Mouse (Mus musculus) forebrain, embryonic 15.5 days (tissue): ENCODE results near the gene Nmt1. TPM values are rescaled to one million over a fixed set of nuclear protein-coding genes. Genes with fewer than 3 reads are reported as not detected.

Source experiments
- ATAC-seq: fragments of 200-750 bp; cut with Nextera tagmentation; replicated peaks from 2 replicates; pipeline ENCODE4 v1.8.0; 2017; ENCODE audit warnings: mild to moderate bottlenecking, moderate TSS enrichment, moderate library complexity
- H3K27ac ChIP-seq: fragments of 300-500 bp; sonication (generic); replicated peaks from 2 replicates; pipeline ENCODE4 v1.5.1; 2015; ENCODE audit warnings: mild to moderate bottlenecking, inconsistent platforms
- H3K27me3 ChIP-seq: fragments of 300-500 bp; sonication (generic); 2 replicates; pipeline ENCODE4 v1.6.1; 2015; ENCODE audit warnings: inconsistent platforms
- H3K36me3 ChIP-seq: fragments of 300-500 bp; sonication (generic); 2 replicates; pipeline ENCODE4 v1.6.1; 2015; ENCODE audit warnings: mild to moderate bottlenecking, inconsistent platforms
- H3K4me1 ChIP-seq: fragments of 300-500 bp; sonication (generic); 2 replicates; pipeline ENCODE4 v1.6.1; 2015; ENCODE audit warnings: inconsistent platforms
- H3K4me2 ChIP-seq: fragments of 300-500 bp; sonication (generic); replicated peaks from 2 replicates; pipeline ENCODE4 v1.6.1; 2015; ENCODE audit warnings: mild to moderate bottlenecking, inconsistent platforms
- H3K4me3 ChIP-seq: fragments of 300-500 bp; sonication (generic); 2 replicates; pipeline ENCODE4 v1.5.1; 2015; ENCODE audit warnings: mild to moderate bottlenecking, inconsistent platforms
- H3K9ac ChIP-seq: fragments of 300-500 bp; sonication (generic); replicated peaks from 2 replicates; pipeline ENCODE4 v1.6.1; 2015; ENCODE audit warnings: mild to moderate bottlenecking, inconsistent platforms
- H3K9me3 ChIP-seq: fragments of 300-500 bp; sonication (generic); 2 replicates; pipeline ENCODE4 v1.6.1; 2016; ENCODE audit warnings: inconsistent platforms
- WGBS: fragments of 180-500 bp; shearing (Covaris S2); methylation state at CpG from one replicate; pipeline ENCODE4 v1.1.7; 2015; ENCODE audit warnings: mixed read lengths; 5-methylcytosine and 5-hydroxymethylcytosine counted together
- polyA plus RNA-seq: library from polyadenylated mRNA; unstranded; fragments of >200 nt; fragmentation: Nextera tagmentation; extraction: Ambion mirVana; gene quantifications from 2 replicates; pipeline ENCODE4 v1.2.1, GENCODE M21; 2015

The Nmt1 gene
- polyA plus RNA-seq, 1 experiment from 2014 or later: 41.0 TPM

- Histone ChIP-seq H3K4me1 (peaks cover 7% of the 10 kb centered on the region), H3K4me3 (no peak overlapping the region), H3K27ac (no peak overlapping the region), H3K9ac (no peak overlapping the region), H3K27me3 (no peaks in the 10 kb centered on the region), H3K4me2 (no peak overlapping the region), H3K36me3 (peaks cover 61% of the 10 kb centered on the region), H3K9me3 (no peaks in the 10 kb centered on the region)
- 90% methylated on average over 7 of the region's 7 CpGs for WGBS
- no peak for ATAC-seq
Measured at GRCm38 (mm10) chr11:102996385-102996784, 31.6 kb upstream of the Nmt1 start.

GRCm38 (mm10) chr11:102996991-102997770 lies 30.8 kb upstream of the Nmt1 start:
- 95% methylated on average over 12 of the region's 12 CpGs for WGBS
- Histone ChIP-seq H3K9me3 (no peaks in the 10 kb centered on the region), H3K36me3 (peaks cover 61% of the 10 kb centered on the region), H3K4me3 (no peak overlapping the region), H3K4me1 (no peaks in the 10 kb centered on the region), H3K27me3 (no peaks in the 10 kb centered on the region), H3K27ac (no peak overlapping the region), H3K4me2 (no peak overlapping the region), H3K9ac (no peak overlapping the region)
- ATAC-seq: no peak

GRCm38 (mm10) chr11:102998254-102998576 lies 29.8 kb upstream of the Nmt1 start:
- H3K9me3 ChIP-seq: no peaks in the 10 kb centered on the region
- 97% methylated on average over 7 of the region's 7 CpGs for WGBS
- H3K4me2 ChIP-seq: no peak overlapping the region
- H3K9ac ChIP-seq: no peak overlapping the region
- peaks cover 5% of the 10 kb centered on the region for H3K4me1 ChIP-seq
- no peak overlapping the region for H3K27ac ChIP-seq
- ATAC-seq: no peak
- peaks cover 61% of the 10 kb centered on the region for H3K36me3 ChIP-seq
- H3K27me3 ChIP-seq: no peaks in the 10 kb centered on the region
- H3K4me3 ChIP-seq: no peak overlapping the region

- Histone ChIP-seq H3K4me1 (peaks cover 9% of the 10 kb centered on the region), H3K27ac (no peak overlapping the region), H3K9me3 (no peaks in the 10 kb centered on the region), H3K27me3 (no peaks in the 10 kb centered on the region), H3K4me2 (no peak overlapping the region), H3K9ac (no peak overlapping the region), H3K4me3 (no peak overlapping the region), H3K36me3 (peaks cover 61% of the 10 kb centered on the region)
- no peak for ATAC-seq
- WGBS: 74% methylated on average over 14 of the region's 14 CpGs
Measured at GRCm38 (mm10) chr11:102998577-102999316, 29.2 kb upstream of the Nmt1 start.

GRCm38 (mm10) chr11:102999317-102999970 lies 28.5 kb upstream of the Nmt1 start:
- H3K4me1 ChIP-seq: peaks cover 9% of the 10 kb centered on the region
- no peak overlapping the region for H3K4me3 ChIP-seq
- WGBS: 90% methylated on average over 14 of the region's 14 CpGs
- no peak overlapping the region for H3K4me2 ChIP-seq
- H3K27me3 ChIP-seq: no peaks in the 10 kb centered on the region
- H3K9me3 ChIP-seq: no peaks in the 10 kb centered on the region
- ATAC-seq: no peak
- H3K36me3 ChIP-seq: peaks cover 58% of the 10 kb centered on the region
- no peak overlapping the region for H3K27ac ChIP-seq
- no peak overlapping the region for H3K9ac ChIP-seq

- 94% methylated on average over 16 of the region's 16 CpGs for WGBS
- ATAC-seq: no peak
Measured at GRCm38 (mm10) chr11:103000111-103000510, 27.9 kb upstream of the Nmt1 start.

GRCm38 (mm10) chr11:103001063-103001462 lies 26.9 kb upstream of the Nmt1 start:
- ATAC-seq: no peak
- 86% methylated on average over 5 of the region's 5 CpGs for WGBS
- H3K4me1 ChIP-seq: peaks cover 9% of the 10 kb centered on the region

More at GRCm38 (mm10) chr11:103000111-103000510, 27.9 kb upstream of the Nmt1 start:
- H3K9me3 ChIP-seq: no peaks in the 10 kb centered on the region
- H3K27me3 ChIP-seq: no peaks in the 10 kb centered on the region
- peaks cover 9% of the 10 kb centered on the region for H3K4me1 ChIP-seq
- H3K4me2 ChIP-seq: no peak overlapping the region
- H3K4me3 ChIP-seq: no peak overlapping the region
- no peak overlapping the region for H3K27ac ChIP-seq
- no peak overlapping the region for H3K9ac ChIP-seq
- H3K36me3 ChIP-seq: peaks cover 51% of the 10 kb centered on the region

GRCm38 (mm10) chr11:103003210-103003609 lies 24.8 kb upstream of the Nmt1 start:
- Histone ChIP-seq H3K4me2 (no peak overlapping the region), H3K27me3 (no peaks in the 10 kb centered on the region), H3K36me3 (peaks cover 21% of the 10 kb centered on the region), H3K4me1 (peaks cover 15% of the 10 kb centered on the region), H3K4me3 (no peak overlapping the region), H3K27ac (peak overlapping the region; percentile 57), H3K9ac (no peak overlapping the region), H3K9me3 (no peaks in the 10 kb centered on the region)
- peak; percentile 43; the same call in 1 of the 2 replicates for ATAC-seq
- 38% methylated on average over 5 of the region's 5 CpGs for WGBS

More at GRCm38 (mm10) chr11:103001063-103001462, 26.9 kb upstream of the Nmt1 start:
- H3K36me3 ChIP-seq: peaks cover 42% of the 10 kb centered on the region
- H3K27ac ChIP-seq: no peak overlapping the region
- H3K9me3 ChIP-seq: no peaks in the 10 kb centered on the region
- H3K4me2 ChIP-seq: no peak overlapping the region
- no peaks in the 10 kb centered on the region for H3K27me3 ChIP-seq
- no peak overlapping the region for H3K4me3 ChIP-seq
- no peak overlapping the region for H3K9ac ChIP-seq

GRCm38 (mm10) chr11:103004852-103005251 lies 23.1 kb upstream of the Nmt1 start:
- WGBS: 100% methylated on average over 1 of the region's 1 CpGs
- Histone ChIP-seq H3K9ac (no peak overlapping the region), H3K4me2 (no peak overlapping the region), H3K4me3 (no peak overlapping the region), H3K36me3 (peaks cover 5% of the 10 kb centered on the region; the same call in 1 of the 2 replicates), H3K27me3 (no peaks in the 10 kb centered on the region), H3K9me3 (no peaks in the 10 kb centered on the region), H3K27ac (no peak overlapping the region), H3K4me1 (peaks cover 15% of the 10 kb centered on the region)
- ATAC-seq: no peak

GRCm38 (mm10) chr11:103005254-103005981 lies 22.6 kb upstream of the Nmt1 start:
- H3K4me3 ChIP-seq: no peak overlapping the region
- no peak overlapping the region for H3K27ac ChIP-seq
- no peaks in the 10 kb centered on the region for H3K27me3 ChIP-seq
- peaks cover 15% of the 10 kb centered on the region for H3K4me1 ChIP-seq
- H3K9ac ChIP-seq: no peak overlapping the region
- no peaks in the 10 kb centered on the region for H3K36me3 ChIP-seq
- no peak overlapping the region for H3K4me2 ChIP-seq
- H3K9me3 ChIP-seq: no peaks in the 10 kb centered on the region
- ATAC-seq: no peak
- WGBS: 88% methylated on average over 11 of the region's 11 CpGs

GRCm38 (mm10) chr11:103006286-103007000 lies 21.5 kb upstream of the Nmt1 start:
- WGBS: 91% methylated on average over 7 of the region's 7 CpGs
- H3K27ac ChIP-seq: no peak overlapping the region

More at GRCm38 (mm10) chr11:103006286-103007000, 21.5 kb upstream of the Nmt1 start:
- H3K9me3 ChIP-seq: no peaks in the 10 kb centered on the region
- H3K4me3 ChIP-seq: no peak overlapping the region
- no peaks in the 10 kb centered on the region for H3K27me3 ChIP-seq
- H3K4me1 ChIP-seq: peaks cover 15% of the 10 kb centered on the region
- no peaks in the 10 kb centered on the region for H3K36me3 ChIP-seq
- no peak overlapping the region for H3K4me2 ChIP-seq
- no peak overlapping the region for H3K9ac ChIP-seq
- ATAC-seq: no peak
